ENCODE assay signal across 10 mouse cellular contexts in genomic region chr3:137968820-137969486, GRCm38 (mm10). TPM values are rescaled to one million over a fixed set of nuclear protein-coding genes. Genes with fewer than 3 reads are reported as not detected.
DNase-seq lines count a peak whose midpoint lies in the region; ATAC-seq and TF ChIP-seq lines count a peak whose summit lies in the region.
"Had no signal": no experiment of that assay in that cellular context is flagged by ENCODE, and none has a peak within 500 bp of the region (broad histone marks: within the 10 kb centered on the region; RNA-seq: fewer than 3 reads in every experiment).

No protein-coding gene starts in this region.

- no peaks in the 10 kb centered on the region for H3K27me3 ChIP-seq in kidney, postnatal 0 days (ENCODE audit: insufficient read depth, low read length)
- H3K27me3 ChIP-seq in hindbrain, postnatal 0 days (ENCODE audit: insufficient read depth, low read length) = no peaks in the 10 kb centered on the region
- H3K27me3 ChIP-seq: embryonic facial prominence, embryonic 15.5 days; limb, embryonic 15.5 days had no signal

- no peak for TF ChIP-seq CTCF in kidney, postnatal 0 days (IDR thresholded peaks at IDR 0.05; ENCODE audit: low read depth)
- no peak for TF ChIP-seq CTCF in hindbrain, postnatal 0 days (IDR thresholded peaks at IDR 0.05; ENCODE audit: low read depth)

- no peaks in the 10 kb centered on the region for H3K36me3 ChIP-seq in kidney, postnatal 0 days (ENCODE audit: insufficient read depth, low read length)
- H3K36me3 ChIP-seq in hindbrain, postnatal 0 days (ENCODE audit: insufficient read depth, low read length) = no peaks in the 10 kb centered on the region
- H3K36me3 ChIP-seq: embryonic facial prominence, embryonic 15.5 days; limb, embryonic 15.5 days had no signal

- ATAC-seq in kidney, postnatal 0 days (replicated peaks; ENCODE audit: low FRiP score, low read depth) = no peak
- peak; percentile 58 for ATAC-seq in megakaryocyte-erythroid progenitor cell, adult 5-6 weeks (replicated peaks; ENCODE audit: low FRiP score, low TSS enrichment, poor library complexity, severe bottlenecking)
- no peak for ATAC-seq in hindbrain, postnatal 0 days

- H3K4me3 ChIP-seq in kidney, postnatal 0 days (replicated peaks; ENCODE audit: low read depth, low read length) = no peak overlapping the region
- no peak overlapping the region for H3K4me3 ChIP-seq in hindbrain, postnatal 0 days (ENCODE audit: low read length)
- H3K4me3 ChIP-seq: embryonic facial prominence, embryonic 15.5 days had no signal

- WGBS in kidney, postnatal 0 days = 68% methylated on average over 9 of the region's 9 CpGs
- 91% methylated on average over 9 of the region's 9 CpGs for WGBS in hindbrain, postnatal 0 days

- peak; percentile 52 for DNase-seq in kidney, postnatal 0 days (ENCODE audit: low spot score)
- no peak for DNase-seq in kidney, adult 18-20 months
- DNase-seq in T-cell, adult 2 months (ENCODE audit: low spot score) = peak; percentile 21
- peak; percentile 72 for DNase-seq in induced T-regulatory cell, adult 2 months (ENCODE audit: low read depth)
- no peak for DNase-seq in ovary, postnatal 36 days (ENCODE audit: low spot score)
- DNase-seq in layer of hippocampus, postnatal 10 days (ENCODE audit: low spot score in 2 of 2) = no peak
- DNase-seq in hindbrain, postnatal 0 days (ENCODE audit: low spot score) = no peak

- H3K27ac ChIP-seq in kidney, postnatal 0 days = peak overlapping the region; percentile 60
- no peak overlapping the region for H3K27ac ChIP-seq in hindbrain, postnatal 0 days
- H3K27ac ChIP-seq: embryonic facial prominence, embryonic 15.5 days; limb, embryonic 15.5 days had no signal

- H3K4me2 ChIP-seq in kidney, postnatal 0 days (ENCODE audit: low read length) = no peak overlapping the region
- no peak overlapping the region for H3K4me2 ChIP-seq in hindbrain, postnatal 0 days (ENCODE audit: low read depth, low read length)

- no peaks in the 10 kb centered on the region for H3K4me1 ChIP-seq in kidney, postnatal 0 days (replicated peaks; ENCODE audit: insufficient read depth, low read length)
- H3K4me1 ChIP-seq in hindbrain, postnatal 0 days (ENCODE audit: insufficient read depth, low read length) = no peaks in the 10 kb centered on the region
- H3K4me1 ChIP-seq: embryonic facial prominence, embryonic 15.5 days; limb, embryonic 15.5 days had no signal

- no peak overlapping the region for H3K9ac ChIP-seq in kidney, postnatal 0 days (ENCODE audit: low read depth, low read length)
- H3K9ac ChIP-seq in hindbrain, postnatal 0 days (replicated peaks; ENCODE audit: low read length) = no peak overlapping the region
- H3K9ac ChIP-seq: embryonic facial prominence, embryonic 15.5 days; limb, embryonic 15.5 days had no signal

- no peaks in the 10 kb centered on the region for H3K9me3 ChIP-seq in kidney, postnatal 0 days (replicated peaks; ENCODE audit: low read length)
- no peaks in the 10 kb centered on the region for H3K9me3 ChIP-seq in hindbrain, postnatal 0 days (ENCODE audit: low read length)
- H3K9me3 ChIP-seq: embryonic facial prominence, embryonic 15.5 days; limb, embryonic 15.5 days had no signal

RNA-seq across cellular contexts. Expression of gene Dapp1, which starts 12.4 kb away (rescaled TPM):
- polyA plus RNA-seq in kidney, postnatal 0 days (2015; fragmentation: Nextera tagmentation; extraction: Ambion mirVana) = 8.1 and 8.2 TPM in 2 replicates
- 82.8 and 108 TPM in 2 replicates for total RNA-seq in megakaryocyte-erythroid progenitor cell, adult 5-6 weeks (2014; fragmentation: Nextera tagmentation)
- 110 and 171 TPM in 2 replicates for total RNA-seq in megakaryocyte-erythroid progenitor cell, adult 5-6 weeks (2017)
- 1 to 10 TPM; 4.7 to 7.1 TPM for total RNA-seq in layer of hippocampus, postnatal 10 days (2021)
- total RNA-seq in hindbrain, postnatal 0 days (2014; rRNA removed) = 1.3 and 2.6 TPM in 2 replicates
- 1.9 and 2.3 TPM in 2 replicates for polyA plus RNA-seq in hindbrain, postnatal 0 days (2015; fragmentation: Nextera tagmentation; extraction: Ambion mirVana)

RNA-seq across cellular contexts. Expression of gene Lamtor3, which starts 50.6 kb away (rescaled TPM):
- polyA plus RNA-seq in kidney, postnatal 0 days (2015; fragmentation: Nextera tagmentation; extraction: Ambion mirVana) = 131 and 135 TPM in 2 replicates
- total RNA-seq in megakaryocyte-erythroid progenitor cell, adult 5-6 weeks (2014; fragmentation: Nextera tagmentation) = 65.7 and 77.2 TPM in 2 replicates
- 81.7 and 82.1 TPM in 2 replicates for total RNA-seq in megakaryocyte-erythroid progenitor cell, adult 5-6 weeks (2017)
- 10 to 100 TPM; 65.3 to 66.9 TPM for total RNA-seq in layer of hippocampus, postnatal 10 days (2021)
- total RNA-seq in hindbrain, postnatal 0 days (2014; rRNA removed) = 78.9 and 84.2 TPM in 2 replicates
- polyA plus RNA-seq in hindbrain, postnatal 0 days (2015; fragmentation: Nextera tagmentation; extraction: Ambion mirVana) = 108 and 112 TPM in 2 replicates

Comparison
In these comparisons a context has a peak if more than half of its experiments do, and no peak if none do; other contexts are left out.
1. DNase-seq: peak in kidney, postnatal 0 days (single experiment), T-cell, adult 2 months (single experiment) and induced T-regulatory cell, adult 2 months (single experiment); none in kidney, adult 18-20 months (single experiment), ovary, postnatal 36 days (single experiment), layer of hippocampus, postnatal 10 days (0 of 2) and hindbrain, postnatal 0 days (single experiment).
2. RNA of gene Dapp1, which starts 12.4 kb away (total RNA-seq): 82.8 to 171 TPM in megakaryocyte-erythroid progenitor cell, adult 5-6 weeks; 4.7 to 7.1 TPM in layer of hippocampus, postnatal 10 days and 1.3 to 2.6 TPM in hindbrain, postnatal 0 days; every median in the first group is over 10 times any median in the second.